Mouse (Mus musculus) brain, embryonic 14.5 days (tissue): ENCODE measurements around the gene Tpm3.

Experiments used
- CTCF ChIP-seq: fragments of 200-500 bp; IDR thresholded peaks from 2 replicates; pipeline ENCODE4 v1.5.1; 2012; ENCODE audit warnings: inconsistent platforms, mild to moderate bottlenecking, moderate library complexity, borderline replicate concordance; ENCODE audit not compliant: insufficient read depth, insufficient read length; ENCODE audit errors: extremely low read depth
- POLR2A ChIP-seq: fragments of 200-500 bp; IDR thresholded peaks from 2 replicates; pipeline ENCODE4 v1.6.1; 2012; ENCODE audit warnings: mild to moderate bottlenecking, inconsistent platforms, borderline replicate concordance; ENCODE audit not compliant: poor library complexity, insufficient read depth, insufficient read length, severe bottlenecking; ENCODE audit errors: extremely low read depth

DNA sequence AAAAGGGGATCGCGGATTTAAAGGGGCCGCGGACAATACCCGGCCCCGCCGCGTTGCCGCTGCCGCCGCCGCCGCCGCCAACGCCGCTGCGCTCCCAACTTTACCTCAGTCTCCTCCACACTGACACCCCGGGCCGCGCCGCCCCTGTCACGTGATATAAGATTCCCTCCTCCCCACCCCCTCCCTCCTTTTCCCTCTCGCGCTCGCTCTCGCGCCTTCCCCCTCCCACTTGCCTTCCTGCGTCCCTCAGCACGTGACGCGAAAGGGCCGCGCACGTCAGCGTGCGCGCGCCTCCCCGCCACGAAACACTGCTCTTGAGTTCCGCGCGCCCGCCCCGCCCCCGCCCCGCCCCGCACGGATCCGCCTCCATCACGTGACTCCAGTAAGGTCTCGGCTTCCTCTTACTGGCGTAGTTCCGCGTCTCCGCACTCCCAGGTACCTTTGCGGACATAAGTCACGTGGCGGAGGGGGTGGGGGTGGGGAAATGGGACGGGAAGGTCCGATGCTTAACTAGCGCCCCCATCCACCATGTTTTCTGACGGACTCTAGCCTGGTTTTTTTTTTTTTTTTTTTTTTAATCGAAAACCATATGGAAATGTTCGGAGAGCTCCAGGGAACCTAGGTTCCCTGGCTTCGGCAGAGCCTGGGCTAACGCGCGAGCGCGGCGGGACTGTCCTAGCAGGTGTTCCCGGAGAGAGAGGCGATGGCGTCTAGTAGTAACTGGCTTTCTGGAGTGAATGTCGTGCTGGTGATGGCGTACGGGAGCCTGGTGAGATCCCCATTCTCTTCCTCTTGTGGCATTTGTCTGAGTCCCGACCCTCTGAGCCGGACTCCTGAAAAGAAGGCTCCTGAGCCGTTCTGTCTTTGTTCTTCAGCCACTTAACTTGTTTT is 19.9 kb upstream of the Tpm3 start, which contains the start of gene Ubap2l:
- TF ChIP-seq POLR2A (peak; percentile 84), CTCF (no peak)
